Mouse (Mus musculus) embryonic fibroblast, embryonic 13.5 days (primary cell): ENCODE measurements around the gene Cyfip1.

Source experiments
- CTCF ChIP-seq: IDR thresholded peaks from 2 replicates; pipeline ENCODE4 v1.5.1; 2011; ENCODE audit warnings: mild to moderate bottlenecking, control low read depth, low read length, moderate library complexity, borderline replicate concordance; ENCODE audit not compliant: insufficient read depth
- POLR2A ChIP-seq: IDR thresholded peaks from 2 replicates; pipeline ENCODE4 v1.6.1; 2011; ENCODE audit warnings: low read depth, mild to moderate bottlenecking, control low read depth, low read length, moderate library complexity

GRCm38 (mm10) chr7:55903766-55904165 lies 62.2 kb downstream of the Cyfip1 start:
- TF ChIP-seq CTCF (no peak), POLR2A (no peak)
